Mouse (Mus musculus): ENCODE measurements around the gene Adra1b. TPM values are rescaled to one million over a fixed set of nuclear protein-coding genes. Genes with fewer than 3 reads are reported as not detected.

Adra1b gene
- polyA plus RNA-seq, 1 experiment from 2014 or later = 6.1 TPM

DNA sequence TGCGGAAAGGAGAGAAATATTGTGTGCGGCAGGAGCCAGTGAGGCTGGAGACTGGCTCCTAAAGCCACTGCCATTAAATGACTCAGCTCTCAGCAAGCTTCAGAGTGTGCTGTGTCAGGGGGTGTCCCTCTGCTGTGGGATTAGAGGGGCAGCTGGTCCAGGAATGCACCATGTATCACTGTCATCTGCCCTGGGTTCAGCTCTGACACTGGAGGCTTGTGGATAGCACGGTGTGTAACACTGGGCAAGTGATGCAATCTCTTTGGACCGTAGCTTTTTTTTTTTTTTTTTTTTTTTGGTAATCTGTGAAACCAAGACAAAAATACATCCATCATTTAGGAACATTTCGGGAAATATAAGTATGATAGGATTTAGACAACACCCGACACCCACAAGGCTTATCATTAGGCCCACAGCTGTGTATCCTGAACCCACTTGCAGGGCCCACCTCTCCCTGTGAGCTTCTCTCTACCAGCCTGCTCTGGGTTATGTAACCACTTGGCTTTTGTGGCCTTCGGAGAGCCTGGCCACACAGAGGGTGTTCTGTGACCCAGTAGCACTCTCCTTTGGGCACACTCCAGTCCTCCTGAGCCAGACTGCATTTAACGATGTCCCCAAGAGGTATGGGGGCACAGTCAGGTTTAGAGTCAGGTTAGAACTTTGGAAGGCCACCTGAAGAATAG is 26.3 kb upstream of the Adra1b start:
- no peak overlapping the region for H3K4me3 ChIP-seq
- peaks cover 14% of the 10 kb centered on the region for H3K4me1 ChIP-seq (replicated peaks)
- no peak overlapping the region for H3K4me2 ChIP-seq
- no peaks in the 10 kb centered on the region for H3K36me3 ChIP-seq
- no peak for ATAC-seq (ENCODE audit: insufficient number of reproducible peaks, low FRiP score)
- 75% methylated on average over 8 of the region's 8 CpGs for WGBS
- H3K27me3 ChIP-seq (replicated peaks) = no peaks in the 10 kb centered on the region
- H3K27ac ChIP-seq (ENCODE audit: poor library complexity, severe bottlenecking) = no peak overlapping the region
- no peaks in the 10 kb centered on the region for H3K9me3 ChIP-seq (replicated peaks)
- no peak overlapping the region for H3K9ac ChIP-seq

- Histone ChIP-seq H3K9ac (no peak overlapping the region), H3K4me3 (no peak overlapping the region), H3K36me3 (no peaks in the 10 kb centered on the region), H3K27ac (ENCODE audit: poor library complexity, severe bottlenecking) (no peak overlapping the region), H3K27me3 (replicated peaks) (no peaks in the 10 kb centered on the region), H3K9me3 (replicated peaks) (no peaks in the 10 kb centered on the region), H3K4me1 (replicated peaks) (peaks cover 14% of the 10 kb centered on the region), H3K4me2 (no peak overlapping the region)
- 58% methylated on average over 6 of the region's 6 CpGs for WGBS
- ATAC-seq (ENCODE audit: insufficient number of reproducible peaks, low FRiP score) = no peak
Observed at GRCm38 (mm10) chr11:43926163-43926562, 25.2 kb upstream of the Adra1b start.

DNA sequence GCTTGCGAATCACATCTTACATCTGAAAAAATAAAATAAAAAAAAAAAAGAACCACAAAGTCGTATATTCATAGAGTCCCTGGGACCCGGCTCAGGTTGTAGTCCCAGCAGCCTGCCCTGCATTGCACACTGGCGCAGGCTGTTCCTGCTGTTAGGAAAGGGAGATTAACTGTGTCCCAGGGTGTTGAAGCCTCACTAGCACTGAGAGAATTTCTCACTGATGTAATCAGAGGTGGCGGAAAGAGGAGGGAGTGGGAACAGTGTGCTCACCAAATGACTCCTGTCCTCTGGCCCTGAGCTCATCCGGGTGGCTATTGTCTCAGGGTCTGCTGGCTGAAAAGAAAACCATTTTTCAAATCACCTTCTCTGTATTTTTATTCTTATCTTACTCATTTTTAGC is 24.6 kb upstream of the Adra1b start:
- WGBS = 20% methylated on average over 6 of the region's 6 CpGs
- Histone ChIP-seq H3K9me3 (replicated peaks) (no peaks in the 10 kb centered on the region), H3K36me3 (no peaks in the 10 kb centered on the region), H3K9ac (no peak overlapping the region), H3K4me1 (replicated peaks) (peaks cover 14% of the 10 kb centered on the region), H3K27me3 (replicated peaks) (no peaks in the 10 kb centered on the region), H3K4me2 (no peak overlapping the region), H3K27ac (ENCODE audit: poor library complexity, severe bottlenecking) (no peak overlapping the region), H3K4me3 (no peak overlapping the region)
- 0 out of 2 replicates have a peak, but pooled peaks have one; percentile 53 for ATAC-seq (ENCODE audit: insufficient number of reproducible peaks, low FRiP score)

DNA sequence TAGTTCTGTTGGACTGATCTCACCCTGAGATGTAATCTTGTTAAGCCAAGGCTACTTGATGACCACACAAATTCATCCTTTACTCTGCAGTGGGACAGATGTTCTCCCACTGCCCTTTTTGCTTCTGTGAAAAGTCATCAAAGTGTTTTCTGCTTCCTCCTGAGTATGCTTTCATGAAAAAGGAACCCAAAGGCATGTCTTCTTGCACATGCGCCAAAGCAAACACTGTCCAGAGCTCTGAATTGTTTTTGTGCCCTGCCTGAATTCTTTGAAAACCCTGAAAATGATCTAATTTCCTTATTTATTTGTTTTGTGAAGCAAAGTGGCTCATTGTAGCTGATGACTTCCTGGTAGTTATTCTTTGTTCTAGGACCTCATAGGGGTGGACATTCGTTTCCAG is 20.7 kb upstream of the Adra1b start:
- no peak overlapping the region for H3K4me2 ChIP-seq
- 50% methylated on average over 2 of the region's 2 CpGs for WGBS
- H3K27ac ChIP-seq (ENCODE audit: poor library complexity, severe bottlenecking) = no peak overlapping the region
- H3K4me3 ChIP-seq = no peak overlapping the region
- H3K9ac ChIP-seq = no peak overlapping the region
- H3K27me3 ChIP-seq (replicated peaks) = no peaks in the 10 kb centered on the region
- no peaks in the 10 kb centered on the region for H3K36me3 ChIP-seq
- H3K4me1 ChIP-seq (replicated peaks) = peaks cover 7% of the 10 kb centered on the region
- H3K9me3 ChIP-seq (replicated peaks) = no peaks in the 10 kb centered on the region
- ATAC-seq (ENCODE audit: insufficient number of reproducible peaks, low FRiP score) = no peak

DNA sequence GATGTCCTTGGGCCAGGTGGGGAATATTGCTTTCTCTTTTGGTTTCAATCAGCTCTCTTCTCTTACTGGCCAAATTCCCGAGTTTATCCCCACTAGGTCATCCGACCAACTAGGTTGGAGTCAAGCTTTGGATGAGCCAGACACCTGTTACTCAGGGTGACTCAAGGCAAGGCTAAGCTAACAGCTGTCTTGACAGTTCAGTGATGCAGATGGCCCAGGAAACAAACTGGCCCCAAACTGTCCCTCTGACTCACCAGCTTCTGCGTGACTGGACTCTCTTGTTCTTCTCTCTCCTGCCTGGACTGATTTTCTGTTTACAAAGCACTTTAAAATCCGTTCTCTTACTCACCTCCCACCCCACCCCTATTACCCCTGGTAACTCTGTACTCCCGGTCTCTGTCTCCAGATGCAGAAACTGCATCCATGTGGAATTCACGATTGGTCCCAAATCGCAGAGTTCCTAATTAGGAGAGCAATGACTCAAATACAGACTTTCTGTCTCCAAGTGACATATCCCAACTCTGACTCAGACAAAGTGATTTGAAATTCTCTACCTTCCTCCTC is 18.6 kb upstream of the Adra1b start:
- Histone ChIP-seq H3K27me3 (replicated peaks) (no peaks in the 10 kb centered on the region), H3K9me3 (replicated peaks) (no peaks in the 10 kb centered on the region), H3K9ac (no peak overlapping the region), H3K27ac (ENCODE audit: poor library complexity, severe bottlenecking) (no peak overlapping the region), H3K36me3 (no peaks in the 10 kb centered on the region), H3K4me1 (replicated peaks) (peaks cover 6% of the 10 kb centered on the region), H3K4me3 (no peak overlapping the region), H3K4me2 (no peak overlapping the region)
- ATAC-seq (ENCODE audit: insufficient number of reproducible peaks, low FRiP score) = no peak
- 72% methylated on average over 7 of the region's 7 CpGs for WGBS

DNA sequence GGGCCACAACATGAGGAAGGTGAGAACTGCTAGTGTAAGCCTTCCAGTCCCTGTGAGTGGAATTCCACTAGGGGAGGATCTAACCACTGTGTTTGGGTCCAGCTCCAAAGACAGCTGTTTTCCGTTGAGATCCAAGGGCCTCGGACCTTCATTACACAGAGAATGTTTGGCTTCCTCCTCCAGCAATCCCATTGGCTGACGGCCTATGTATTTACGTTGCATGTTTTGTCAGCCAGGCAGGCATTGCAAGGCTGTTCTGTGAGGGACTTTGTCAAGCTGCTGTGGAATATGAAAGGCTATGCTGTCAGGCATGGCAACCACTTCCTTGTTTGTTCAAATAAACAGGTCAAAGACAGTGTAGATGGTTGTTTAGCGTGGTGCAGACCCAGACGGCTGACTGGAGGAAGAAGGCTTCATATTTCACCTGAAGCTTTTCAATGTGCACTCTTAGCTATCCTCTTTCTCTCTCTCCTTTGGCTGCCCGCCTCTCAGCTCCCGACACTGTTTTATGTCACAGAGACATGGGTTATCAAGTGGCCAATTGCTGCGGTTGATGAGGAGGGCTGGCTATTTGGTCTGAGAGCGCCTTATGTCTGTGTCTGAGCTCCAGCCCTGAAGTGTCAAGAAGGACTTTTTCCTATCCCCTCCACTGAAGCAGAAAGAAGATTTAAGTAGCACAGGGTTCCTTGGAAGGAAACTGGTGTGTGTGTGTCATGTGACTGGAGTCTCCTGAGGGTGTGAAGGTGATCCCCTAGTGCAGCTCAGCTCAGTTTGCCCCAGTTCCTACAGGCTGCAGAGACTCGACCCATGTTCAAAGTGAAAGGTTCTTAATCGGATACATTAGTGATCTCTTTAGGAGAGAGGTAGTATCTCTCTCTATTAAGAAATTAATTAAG is 13.8 kb upstream of the Adra1b start:
- peak; percentile 51; the same call in 1 of the 2 replicates for ATAC-seq (ENCODE audit: insufficient number of reproducible peaks, low FRiP score)
- no peaks in the 10 kb centered on the region for H3K36me3 ChIP-seq
- peak overlapping the region; percentile 26 for H3K4me2 ChIP-seq

DNA sequence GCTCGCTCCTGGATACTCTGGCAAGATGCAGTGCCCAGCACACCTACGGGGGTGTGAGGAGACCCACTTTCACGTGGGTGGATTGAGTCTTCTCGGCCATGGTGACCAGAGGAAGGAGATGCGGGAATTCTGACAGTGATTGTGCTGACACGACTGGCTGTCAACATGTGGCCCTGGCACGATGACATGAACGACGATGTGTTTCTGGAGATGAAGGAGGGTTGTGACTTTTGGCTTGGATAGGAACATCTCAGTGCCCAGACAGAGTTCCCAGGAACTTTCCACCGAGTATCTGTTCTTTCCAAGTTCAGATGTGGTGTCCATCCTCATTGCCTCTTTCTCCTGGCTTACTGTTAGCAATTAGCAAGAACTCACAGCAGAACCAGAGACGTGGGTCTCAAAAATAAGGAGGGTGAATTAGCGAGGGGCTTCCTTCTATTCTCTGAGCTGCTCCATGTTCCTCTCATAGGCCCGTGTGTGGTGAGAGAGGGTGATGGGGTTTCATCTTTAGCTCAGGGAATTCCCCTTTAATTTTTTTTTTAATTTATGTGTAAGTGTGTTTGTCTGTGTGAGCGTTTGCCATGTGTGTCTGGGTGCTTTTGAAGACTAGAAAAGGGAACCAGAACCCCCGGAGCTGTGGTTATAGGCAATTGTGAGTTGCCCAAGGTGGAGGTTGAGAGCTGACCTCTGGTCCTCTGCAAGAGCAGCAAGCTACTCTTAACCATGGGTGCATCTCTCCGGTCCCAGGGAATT is 11.3 kb upstream of the Adra1b start:
- WGBS = 71% methylated on average over 16 of the region's 16 CpGs
- H3K4me1 ChIP-seq (replicated peaks) = peaks cover 10% of the 10 kb centered on the region
- no peak overlapping the region for H3K27ac ChIP-seq (ENCODE audit: poor library complexity, severe bottlenecking)
- no peak for ATAC-seq (ENCODE audit: insufficient number of reproducible peaks, low FRiP score)
- no peaks in the 10 kb centered on the region for H3K9me3 ChIP-seq (replicated peaks)
- no peaks in the 10 kb centered on the region for H3K36me3 ChIP-seq
- H3K4me2 ChIP-seq = no peak overlapping the region
- H3K4me3 ChIP-seq = no peak overlapping the region
- H3K27me3 ChIP-seq (replicated peaks) = no peaks in the 10 kb centered on the region
- no peak overlapping the region for H3K9ac ChIP-seq

More for the DNA sequence above, 13.8 kb upstream of the Adra1b start:
- Histone ChIP-seq H3K27me3 (replicated peaks) (no peaks in the 10 kb centered on the region), H3K9me3 (replicated peaks) (no peaks in the 10 kb centered on the region), H3K4me1 (replicated peaks) (peaks cover 10% of the 10 kb centered on the region), H3K27ac (ENCODE audit: poor library complexity, severe bottlenecking) (peak overlapping the region; percentile 37; the same call in 1 of the 2 replicates), H3K9ac (no peak overlapping the region), H3K4me3 (no peak overlapping the region)
- WGBS = 28% methylated on average over 12 of the region's 12 CpGs

DNA sequence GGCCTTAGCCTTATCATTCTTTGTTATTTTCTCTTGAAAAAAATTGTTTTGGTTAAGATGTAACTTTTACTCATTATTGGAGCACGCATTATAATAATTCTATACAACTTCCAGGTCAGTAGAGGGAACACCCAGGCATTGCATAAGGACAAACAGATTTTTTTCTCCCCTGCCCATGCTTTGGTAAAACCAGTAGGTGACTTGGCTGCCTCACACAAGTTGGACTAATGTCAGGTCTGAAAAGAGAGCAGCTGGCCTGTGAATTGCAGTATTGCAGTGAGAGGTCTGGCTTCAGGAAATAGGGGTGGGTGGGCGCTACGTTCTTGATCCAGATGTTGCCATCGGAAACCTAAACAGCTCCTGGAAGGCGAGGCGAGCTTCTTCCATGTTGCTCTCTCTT is 10.6 kb upstream of the Adra1b start:
- ATAC-seq (ENCODE audit: insufficient number of reproducible peaks, low FRiP score) = no peak
- WGBS = 80% methylated on average over 6 of the region's 6 CpGs
- H3K4me1 ChIP-seq (replicated peaks) = peaks cover 10% of the 10 kb centered on the region
- no peak overlapping the region for H3K4me3 ChIP-seq
- no peak overlapping the region for H3K4me2 ChIP-seq
- H3K36me3 ChIP-seq = no peaks in the 10 kb centered on the region
- H3K27ac ChIP-seq (ENCODE audit: poor library complexity, severe bottlenecking) = no peak overlapping the region
- H3K9ac ChIP-seq = no peak overlapping the region
- H3K9me3 ChIP-seq (replicated peaks) = no peaks in the 10 kb centered on the region
- H3K27me3 ChIP-seq (replicated peaks) = no peaks in the 10 kb centered on the region

DNA sequence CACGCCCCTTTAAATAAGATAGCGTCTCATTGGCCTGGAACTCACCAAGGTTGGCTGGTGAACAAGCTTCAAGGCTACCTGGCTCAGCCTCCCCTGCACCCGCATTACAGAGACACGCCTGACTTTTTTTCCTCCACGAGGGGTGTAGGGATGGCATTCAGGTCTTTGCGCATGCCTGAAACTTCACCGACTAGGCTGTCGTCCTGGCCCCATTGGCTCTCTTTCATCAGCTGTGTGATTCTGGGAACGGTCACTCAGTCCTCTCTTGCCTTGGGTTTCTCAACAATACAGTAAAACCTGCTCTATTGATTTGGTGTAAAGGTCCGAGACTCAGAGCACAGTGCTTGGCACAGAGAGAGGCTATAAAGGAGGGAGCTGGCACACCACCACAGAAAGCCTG is 2.3 kb upstream of the Adra1b start:
- H3K9ac ChIP-seq = no peak overlapping the region

DNA sequence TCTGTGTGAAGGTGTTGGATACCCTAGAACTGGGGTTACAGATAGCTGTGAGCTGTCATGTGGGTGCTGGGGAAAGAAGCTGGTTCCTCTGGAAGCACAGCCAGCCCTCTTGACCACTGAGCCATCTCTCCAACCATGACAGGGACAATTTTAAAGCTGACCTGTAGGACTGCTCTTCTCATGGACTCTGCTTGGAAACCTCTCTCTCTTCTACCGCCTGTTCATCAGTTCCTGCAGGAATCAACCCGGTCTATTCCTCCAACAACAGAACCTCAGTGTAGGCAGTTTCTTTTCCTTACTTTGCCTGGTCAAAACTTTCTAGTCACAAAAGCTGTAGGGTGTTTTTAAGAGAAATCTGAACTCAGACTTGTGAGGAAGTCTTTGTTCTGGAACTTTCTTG is 1.3 kb downstream of the Adra1b start:
- Histone ChIP-seq H3K27ac (ENCODE audit: poor library complexity, severe bottlenecking) (no peak overlapping the region), H3K27me3 (replicated peaks) (no peaks in the 10 kb centered on the region), H3K4me1 (replicated peaks) (no peaks in the 10 kb centered on the region), H3K4me3 (no peak overlapping the region), H3K9ac (no peak overlapping the region), H3K4me2 (no peak overlapping the region), H3K36me3 (no peaks in the 10 kb centered on the region), H3K9me3 (replicated peaks) (no peaks in the 10 kb centered on the region)
- ATAC-seq (ENCODE audit: insufficient number of reproducible peaks, low FRiP score) = no peak
- 82% methylated on average over 2 of the region's 2 CpGs for WGBS

More for the DNA sequence above, 2.3 kb upstream of the Adra1b start:
- no peak overlapping the region for H3K27ac ChIP-seq (ENCODE audit: poor library complexity, severe bottlenecking)
- no peaks in the 10 kb centered on the region for H3K9me3 ChIP-seq (replicated peaks)
- H3K27me3 ChIP-seq (replicated peaks) = no peaks in the 10 kb centered on the region
- no peak overlapping the region for H3K4me2 ChIP-seq
- no peak overlapping the region for H3K4me3 ChIP-seq
- no peak for ATAC-seq (ENCODE audit: insufficient number of reproducible peaks, low FRiP score)
- H3K36me3 ChIP-seq = no peaks in the 10 kb centered on the region
- WGBS = 66% methylated on average over 10 of the region's 10 CpGs
- no peaks in the 10 kb centered on the region for H3K4me1 ChIP-seq (replicated peaks)

- no peak overlapping the region for H3K4me2 ChIP-seq
- H3K27me3 ChIP-seq (replicated peaks) = no peaks in the 10 kb centered on the region
- no peaks in the 10 kb centered on the region; the same call in 1 of the 2 replicates for H3K4me1 ChIP-seq (replicated peaks)
- H3K4me3 ChIP-seq = no peak overlapping the region
- WGBS = 55% methylated on average over 2 of the region's 2 CpGs
- no peak overlapping the region for H3K9ac ChIP-seq
- ATAC-seq (ENCODE audit: insufficient number of reproducible peaks, low FRiP score) = no peak
- H3K9me3 ChIP-seq (replicated peaks) = no peaks in the 10 kb centered on the region
- H3K36me3 ChIP-seq = no peaks in the 10 kb centered on the region
- H3K27ac ChIP-seq (ENCODE audit: poor library complexity, severe bottlenecking) = no peak overlapping the region
Observed at GRCm38 (mm10) chr11:43895323-43895722, 5.7 kb downstream of the Adra1b start.

Measured in heart, embryonic 12.5 days (tissue).